Mouse (Mus musculus) kidney, adult 11 months (tissue): ENCODE results near the gene Hes5.

Experiments used
- DNase-seq: peaks from one replicate; pipeline ENCODE4 v3.0.0; 2022

Gene Hes5

DNA sequence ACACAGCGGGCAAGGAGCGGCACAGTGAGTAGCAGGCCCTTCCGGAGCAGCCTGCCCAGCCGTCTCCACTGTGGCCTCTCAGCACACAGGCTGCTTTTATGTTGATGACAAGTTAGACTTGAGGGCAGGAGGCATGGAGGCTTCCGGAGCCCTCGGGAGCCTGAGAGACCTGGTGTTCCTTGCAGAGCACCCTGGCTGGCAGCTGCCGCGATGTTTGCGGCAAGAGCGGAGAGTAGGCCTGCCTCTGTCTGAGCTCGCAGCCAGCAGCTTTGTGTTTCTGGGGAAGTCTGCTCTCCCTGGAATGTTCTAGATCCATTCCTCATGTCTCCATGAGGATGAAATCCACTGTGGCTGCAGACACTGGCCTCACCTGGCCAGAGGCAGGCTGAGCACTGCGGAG is 11.8 kb downstream of the Hes5 start:
- DNase-seq: no peak

DNA sequence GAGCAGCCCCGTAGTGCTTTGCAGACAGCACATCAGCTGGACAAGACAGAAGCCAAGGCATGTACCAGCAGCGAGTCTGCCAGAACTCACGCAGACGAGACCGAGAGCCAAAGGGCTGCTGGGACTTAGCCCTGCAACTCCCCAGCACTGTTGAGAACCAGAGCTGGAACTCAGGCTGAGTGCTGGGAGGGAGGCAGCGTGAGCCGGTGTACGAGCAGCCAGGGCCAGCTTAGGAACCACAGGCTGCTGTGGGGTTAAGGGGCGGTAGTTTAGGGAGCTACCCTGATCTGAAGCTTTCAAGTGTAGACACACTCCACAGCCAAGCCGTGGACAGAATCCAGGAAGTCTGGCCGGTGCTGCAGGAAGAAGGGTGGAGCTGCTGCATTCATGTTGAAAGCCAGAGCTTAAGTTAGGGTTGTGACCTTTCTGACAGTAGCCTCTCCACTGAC is 13.5 kb downstream of the Hes5 start:
- DNase-seq: no peak

DNA sequence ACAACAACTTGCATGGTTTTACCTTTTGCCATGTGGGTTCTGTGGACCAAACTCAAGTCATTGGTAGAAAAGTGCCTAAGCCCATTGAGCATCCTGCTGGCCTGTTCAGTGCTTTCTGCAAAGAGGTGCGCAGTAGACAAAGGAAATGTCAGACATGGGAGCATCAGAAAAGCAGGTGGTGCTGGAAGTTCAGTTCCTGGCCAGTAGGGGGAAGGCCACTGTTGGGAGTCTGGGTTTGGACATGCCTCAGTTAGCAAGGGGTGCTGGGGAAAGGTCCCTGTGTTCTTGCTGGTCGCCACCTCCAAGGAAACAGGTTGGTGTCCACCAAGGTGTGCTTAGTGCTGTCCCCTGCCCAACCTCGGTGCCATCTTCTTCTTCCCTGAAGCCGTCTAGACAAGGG is 19.4 kb downstream of the Hes5 start:
- no peak for DNase-seq

DNA sequence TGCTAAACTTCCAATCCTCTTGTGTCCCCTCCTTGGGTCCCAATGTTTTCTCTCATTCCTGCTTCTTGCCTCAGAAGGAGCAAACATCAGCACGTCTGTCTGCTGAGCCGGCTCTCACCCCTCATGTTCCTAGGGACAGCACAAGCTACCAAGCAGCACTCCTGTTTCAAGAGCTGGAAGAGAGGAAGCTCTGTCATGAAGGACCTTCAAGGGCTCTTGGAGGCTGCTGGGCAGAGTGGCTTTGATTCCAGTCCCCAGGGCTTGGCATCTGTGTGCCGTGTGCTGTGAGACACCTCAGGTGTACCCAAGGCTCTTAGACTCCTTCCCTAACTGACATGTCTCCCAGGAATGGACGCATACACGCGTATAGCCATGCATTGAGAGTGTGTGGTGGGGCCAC is 20.4 kb downstream of the Hes5 start:
- DNase-seq: no peak

DNA sequence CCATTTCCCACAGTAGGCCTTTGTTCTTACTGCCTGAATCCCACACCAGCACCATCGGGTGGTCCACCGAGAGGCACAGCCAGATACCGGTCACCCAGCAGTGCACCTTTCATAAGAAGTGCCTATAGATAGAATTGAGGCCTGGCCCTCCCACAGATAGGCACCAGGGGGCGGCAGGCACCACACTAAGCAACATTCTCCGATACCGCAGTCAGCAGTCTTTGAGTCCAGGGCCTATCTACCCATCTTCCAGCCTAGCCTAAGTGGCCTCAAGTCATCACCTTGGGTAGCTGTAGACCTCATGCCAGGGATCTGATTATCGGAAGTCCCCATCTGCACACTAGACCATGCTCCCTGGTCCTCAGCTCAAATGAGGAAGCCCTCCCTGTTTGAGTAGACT is 20.8 kb downstream of the Hes5 start:
- no peak for DNase-seq

DNA sequence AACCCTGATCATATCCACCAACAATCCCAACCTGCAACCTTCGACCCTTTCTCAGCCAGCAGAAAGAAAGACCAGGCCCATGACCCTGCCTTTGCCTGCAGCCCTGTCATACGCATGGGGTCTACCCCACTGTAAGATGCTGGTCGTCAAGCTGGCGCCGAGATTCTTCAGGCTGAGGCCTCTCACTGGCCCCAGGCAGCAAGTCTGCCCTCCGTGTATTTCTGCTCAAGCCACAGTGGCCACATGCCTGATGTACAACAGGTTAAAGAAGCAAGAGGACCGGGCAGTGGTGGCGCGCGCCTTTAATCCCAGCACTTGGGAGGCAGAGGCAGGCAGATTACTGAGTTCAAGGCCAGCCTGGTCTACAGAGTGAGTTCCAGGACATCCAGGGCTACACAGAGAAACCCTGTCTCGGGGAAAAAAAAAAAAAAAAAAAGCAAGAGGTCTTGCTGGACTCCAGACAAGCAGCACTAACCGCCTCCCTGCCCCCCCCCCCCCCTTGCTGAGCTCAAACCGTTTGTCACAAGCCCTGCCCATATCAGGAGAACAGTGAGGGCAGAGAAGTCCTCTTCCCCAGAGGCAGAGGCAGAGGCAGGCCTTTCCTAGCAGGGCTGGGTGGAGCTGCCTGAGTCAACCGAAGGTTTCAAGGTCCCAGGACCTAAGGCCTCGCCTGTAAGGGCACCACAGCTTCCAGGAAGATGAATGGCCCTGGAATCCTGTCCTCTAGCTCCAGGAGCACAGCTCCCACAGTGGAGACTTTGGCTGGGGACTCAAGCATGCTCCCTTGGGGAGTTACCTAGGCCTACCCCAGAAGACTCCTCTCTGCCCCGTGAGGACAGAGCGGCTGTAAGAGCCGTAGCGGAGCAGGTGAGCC is 21.8 kb downstream of the Hes5 start:
- no peak for DNase-seq

DNA sequence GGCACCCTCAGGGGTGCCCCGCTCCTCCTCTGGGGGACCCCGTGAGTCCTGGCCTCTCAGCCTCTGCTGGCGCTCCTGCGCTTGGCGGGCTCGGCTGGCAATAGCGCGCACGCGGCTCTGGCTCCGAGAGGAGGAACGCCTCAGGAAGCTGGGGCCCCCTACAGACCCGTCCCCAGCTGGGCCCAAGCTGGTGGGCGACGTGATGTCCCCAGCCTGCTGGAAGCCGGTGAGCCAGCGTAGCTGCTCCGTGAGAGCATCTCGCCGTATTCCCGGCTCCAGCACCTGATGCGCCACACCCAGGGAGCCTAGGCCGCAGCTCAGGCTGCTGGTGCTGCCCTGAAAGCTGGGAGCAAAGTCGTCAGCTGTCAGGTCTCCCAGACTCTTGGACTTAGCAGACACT is 23.0 kb downstream of the Hes5 start:
- DNase-seq: no peak

DNA sequence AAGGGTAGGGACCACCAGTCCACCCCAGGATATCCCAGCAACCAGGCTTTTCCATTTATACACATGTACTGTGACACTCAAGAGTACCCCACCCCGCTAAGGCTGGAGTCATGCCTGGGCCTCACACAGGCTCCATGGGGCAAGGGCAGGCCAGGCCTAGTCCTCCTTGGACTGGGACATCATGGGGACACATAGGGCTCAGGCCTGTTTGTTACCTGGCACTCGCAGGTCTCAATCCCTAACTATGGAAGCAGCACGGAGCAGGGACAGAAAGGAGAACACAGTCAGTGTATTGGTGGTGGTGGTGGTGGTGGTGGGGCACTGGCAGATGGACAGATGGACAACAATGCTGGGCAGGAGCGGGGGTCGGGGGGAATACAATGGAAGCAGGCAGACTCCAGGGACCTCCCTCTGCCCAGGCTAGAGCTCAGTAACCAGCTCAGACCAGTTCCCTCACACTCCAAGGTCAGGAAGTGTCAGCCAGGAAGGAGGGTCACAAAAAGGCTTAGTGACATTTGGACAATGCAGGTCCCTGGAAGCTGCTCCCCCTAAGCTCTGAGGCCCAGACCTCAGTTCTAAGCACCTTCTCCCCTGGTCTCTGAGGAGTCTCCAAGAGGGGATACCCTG is 24.5 kb downstream of the Hes5 start:
- DNase-seq: no peak

DNA sequence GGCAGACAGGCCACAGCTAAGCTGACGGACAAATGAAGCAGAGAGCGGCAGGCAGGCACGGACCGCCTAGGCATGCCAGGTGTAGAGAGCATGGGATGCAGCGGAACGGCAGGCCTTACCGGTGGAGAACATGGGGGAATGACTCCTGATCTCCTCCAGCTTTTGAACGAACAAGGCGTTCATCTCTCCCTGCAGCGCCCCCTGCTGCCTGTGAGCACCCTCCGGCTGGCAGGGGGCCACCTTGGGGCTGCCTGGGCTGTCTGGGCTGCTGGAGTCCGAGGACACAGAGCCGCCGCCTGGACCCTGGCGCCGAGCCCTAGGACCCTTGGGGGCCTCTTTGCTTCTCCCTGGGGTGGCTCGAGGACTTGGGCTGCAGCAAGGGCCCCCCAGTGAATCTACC is 25.4 kb downstream of the Hes5 start:
- peak; percentile 43 for DNase-seq

DNA sequence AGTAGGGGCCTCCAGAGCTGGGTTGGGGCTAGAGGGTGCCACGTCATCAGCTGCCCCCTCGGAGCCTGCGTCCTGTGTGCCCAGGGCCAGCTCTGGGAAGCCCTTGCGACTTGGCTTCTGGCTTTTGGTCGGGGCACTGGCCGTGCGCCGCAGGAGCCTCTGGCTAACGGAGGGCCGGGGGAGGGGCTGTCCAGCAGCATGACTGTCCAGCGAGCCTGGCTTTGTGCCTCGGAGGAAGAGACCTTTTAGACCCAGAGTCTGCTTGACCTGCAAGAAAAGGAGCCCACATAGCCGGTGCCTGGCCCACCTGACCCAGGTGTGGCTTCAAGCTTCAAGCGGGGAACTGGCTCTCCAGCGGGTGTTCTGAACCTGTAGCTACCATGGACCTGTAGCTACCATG is 26.0 kb downstream of the Hes5 start:
- no peak for DNase-seq

DNA sequence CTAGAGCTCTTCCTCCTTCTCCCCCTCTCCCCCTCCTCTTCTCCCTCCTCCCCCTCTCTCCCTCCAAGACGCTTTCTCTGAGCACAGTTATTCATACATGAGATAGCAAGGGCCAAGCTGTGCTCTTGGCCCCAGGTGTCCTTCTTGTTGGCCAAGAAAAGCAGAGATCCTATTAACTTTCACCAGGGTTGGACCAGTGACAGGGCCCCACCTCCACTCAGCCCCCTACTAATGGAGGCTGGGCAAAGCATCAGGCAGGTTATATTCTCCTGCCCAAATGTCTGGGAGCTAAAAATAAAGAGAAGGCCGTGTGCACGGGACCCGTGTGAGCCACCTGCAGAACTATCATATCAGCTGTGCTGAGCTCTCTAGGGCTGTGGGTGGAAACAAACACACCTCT is 34.2 kb downstream of the Hes5 start:
- DNase-seq: no peak

DNA sequence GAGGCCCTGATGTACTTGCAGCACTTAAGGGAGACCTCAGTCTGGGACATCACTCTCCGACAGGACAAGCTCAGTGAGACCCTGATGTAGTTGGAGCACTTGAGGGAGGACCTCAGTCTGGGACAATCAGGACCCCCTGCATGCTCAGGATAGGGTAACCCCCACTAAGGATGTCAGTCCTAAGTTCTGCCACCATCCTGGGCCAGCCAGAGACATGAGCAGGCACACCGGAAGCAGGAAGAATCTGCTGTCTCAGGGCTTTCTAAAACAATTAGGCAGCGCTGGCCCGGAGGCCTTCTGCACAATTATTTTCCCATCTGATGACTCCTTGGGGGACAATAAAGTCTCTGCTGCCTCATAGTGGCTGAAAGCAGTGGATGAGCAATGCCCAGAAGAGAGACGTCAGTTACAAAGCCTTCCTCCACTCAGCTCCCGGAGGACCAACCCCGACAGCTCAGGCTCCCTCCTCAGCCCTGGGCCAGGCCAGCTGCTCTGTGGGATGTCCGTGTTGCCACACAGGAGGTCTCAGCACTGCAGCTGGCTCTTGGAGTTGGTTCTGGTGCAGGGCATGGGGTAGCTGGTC is 35.9 kb downstream of the Hes5 start:
- peak; percentile 19 for DNase-seq

DNA sequence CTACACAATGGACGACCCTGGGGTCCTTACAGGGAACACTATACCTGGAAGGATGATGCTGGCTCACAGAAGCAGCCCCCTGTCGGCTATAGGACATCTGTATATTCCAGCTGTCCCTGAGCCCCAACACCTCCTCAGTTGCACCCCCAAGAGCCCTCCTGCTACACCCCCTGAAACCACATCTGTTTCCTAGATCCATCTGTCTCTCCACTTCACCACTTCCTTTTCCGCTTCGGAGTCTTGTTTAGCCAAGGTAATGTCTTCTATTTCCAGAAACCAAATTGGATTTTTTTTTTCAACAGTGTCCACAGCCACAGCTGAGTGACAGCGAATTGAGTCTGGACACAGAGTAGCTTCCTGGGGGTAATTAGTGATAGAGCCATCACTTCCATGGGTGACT is 38.7 kb downstream of the Hes5 start:
- no peak for DNase-seq

DNA sequence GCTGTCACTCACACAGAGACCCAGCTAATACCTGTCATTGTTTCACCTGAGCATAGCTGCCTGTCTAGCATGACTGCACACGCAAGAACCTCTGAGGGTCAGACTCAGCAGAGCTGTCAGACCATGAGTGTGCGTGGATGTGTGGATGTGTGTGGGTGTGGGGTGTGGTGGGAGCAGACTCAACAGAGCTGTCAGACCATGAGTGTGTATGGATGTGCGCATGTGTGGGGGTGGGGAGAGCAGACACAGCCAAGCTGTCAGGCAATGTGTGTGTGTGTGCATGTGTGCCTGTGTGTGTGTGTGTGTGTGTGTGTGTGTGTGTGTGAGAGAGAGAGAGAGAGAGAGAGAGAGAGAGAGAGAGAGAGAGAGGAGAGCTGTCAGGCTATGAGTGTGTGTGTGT is 44.6 kb downstream of the Hes5 start:
- no peak for DNase-seq

DNA sequence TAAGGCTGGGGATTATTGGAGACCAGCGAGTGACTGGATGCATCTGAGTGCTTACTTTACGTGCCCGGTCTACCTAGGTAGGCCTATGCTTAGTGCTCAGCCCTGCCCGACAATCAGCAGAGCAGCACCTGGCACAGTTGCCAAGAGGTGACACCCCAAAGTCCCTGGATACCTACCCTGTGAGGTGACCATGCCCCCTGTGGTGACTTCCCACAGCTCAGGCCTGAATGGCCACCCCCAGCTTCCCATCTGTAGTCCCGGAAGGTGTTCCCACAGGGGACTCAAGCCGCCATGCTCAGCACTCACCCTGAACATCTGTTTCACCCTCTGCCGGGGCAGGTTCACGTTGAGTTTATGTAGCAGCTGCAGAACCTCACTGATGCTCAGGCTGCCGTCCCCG is 45.6 kb downstream of the Hes5 start:
- no peak for DNase-seq

DNA sequence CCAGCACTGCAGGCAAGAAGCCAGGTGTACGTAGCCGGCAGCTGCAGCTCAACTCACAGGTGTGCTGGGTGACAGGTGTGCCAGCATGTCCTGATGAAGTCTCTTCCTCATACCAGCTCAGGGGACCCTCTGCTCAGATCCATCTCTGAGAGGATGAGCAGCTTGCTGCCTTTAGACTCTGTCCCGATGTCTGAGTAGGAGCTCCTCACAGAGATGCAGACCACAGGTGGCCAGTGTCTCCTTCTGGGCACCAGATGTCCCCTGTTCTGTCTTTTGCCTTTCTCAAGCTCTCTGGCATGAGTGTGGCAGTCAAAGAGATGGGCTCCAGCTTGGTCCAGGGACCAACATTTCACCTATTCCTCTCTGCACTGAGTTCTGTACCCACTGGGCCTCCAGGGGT is 46.9 kb downstream of the Hes5 start:
- no peak for DNase-seq

DNA sequence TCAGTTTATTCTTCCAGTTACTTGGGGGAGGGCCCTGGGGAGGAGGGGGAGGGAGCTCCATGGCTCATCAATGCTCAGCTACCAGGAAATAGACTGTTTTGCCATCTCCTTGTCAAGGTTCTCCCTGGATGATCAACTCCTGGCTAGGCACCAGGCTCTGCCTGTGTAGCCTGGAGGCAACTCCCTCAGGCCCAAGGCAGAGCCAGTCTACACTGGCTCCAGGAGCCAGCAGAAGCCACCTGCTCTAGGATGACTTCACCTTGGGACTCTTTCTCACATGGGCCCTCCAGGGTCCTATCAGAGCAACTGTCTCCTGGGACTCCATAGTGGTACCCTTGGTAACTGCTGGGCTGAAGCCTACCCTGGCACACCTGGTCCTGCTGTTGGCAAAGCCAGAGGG is 47.4 kb downstream of the Hes5 start:
- DNase-seq: no peak

DNA sequence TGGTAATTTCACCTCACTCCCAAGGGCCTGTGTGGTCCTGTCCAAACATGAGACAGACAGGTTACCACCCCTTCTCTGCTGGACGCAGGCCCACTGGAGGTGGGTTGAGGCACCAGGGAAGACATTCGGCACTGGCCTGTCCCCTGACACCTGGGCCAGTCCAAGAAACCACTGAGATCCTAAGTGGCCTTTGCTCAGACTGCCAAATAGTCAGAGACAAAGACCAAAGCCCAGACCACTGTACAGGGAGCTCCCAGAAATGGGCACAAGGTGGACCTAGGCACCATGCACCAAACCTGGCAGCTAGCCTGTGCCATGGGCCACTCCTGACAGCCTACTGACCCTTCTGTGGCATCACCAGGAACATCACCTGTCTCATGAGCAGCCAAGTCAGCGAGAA is 48.5 kb downstream of the Hes5 start:
- DNase-seq: no peak

DNA sequence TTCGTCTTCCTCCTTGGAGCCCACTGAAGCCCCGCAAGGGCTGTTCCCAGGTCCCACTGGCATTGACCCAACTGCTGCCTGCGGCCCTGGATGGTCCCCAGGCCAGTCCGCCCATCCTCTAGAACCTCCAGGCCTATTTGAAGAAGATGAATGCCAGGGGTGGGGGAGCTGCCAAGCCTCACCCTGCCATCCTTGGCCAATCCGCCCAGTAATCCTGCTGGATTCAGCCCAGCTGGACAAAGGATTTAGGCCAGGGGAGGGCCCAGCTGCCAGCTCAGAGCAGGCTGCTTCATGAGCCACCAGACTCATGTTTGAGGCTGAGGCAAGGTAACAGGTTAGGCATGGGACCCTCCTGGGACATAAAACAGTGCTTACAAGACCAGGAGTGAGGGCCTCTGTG is 50.1 kb downstream of the Hes5 start:
- DNase-seq: no peak

DNA sequence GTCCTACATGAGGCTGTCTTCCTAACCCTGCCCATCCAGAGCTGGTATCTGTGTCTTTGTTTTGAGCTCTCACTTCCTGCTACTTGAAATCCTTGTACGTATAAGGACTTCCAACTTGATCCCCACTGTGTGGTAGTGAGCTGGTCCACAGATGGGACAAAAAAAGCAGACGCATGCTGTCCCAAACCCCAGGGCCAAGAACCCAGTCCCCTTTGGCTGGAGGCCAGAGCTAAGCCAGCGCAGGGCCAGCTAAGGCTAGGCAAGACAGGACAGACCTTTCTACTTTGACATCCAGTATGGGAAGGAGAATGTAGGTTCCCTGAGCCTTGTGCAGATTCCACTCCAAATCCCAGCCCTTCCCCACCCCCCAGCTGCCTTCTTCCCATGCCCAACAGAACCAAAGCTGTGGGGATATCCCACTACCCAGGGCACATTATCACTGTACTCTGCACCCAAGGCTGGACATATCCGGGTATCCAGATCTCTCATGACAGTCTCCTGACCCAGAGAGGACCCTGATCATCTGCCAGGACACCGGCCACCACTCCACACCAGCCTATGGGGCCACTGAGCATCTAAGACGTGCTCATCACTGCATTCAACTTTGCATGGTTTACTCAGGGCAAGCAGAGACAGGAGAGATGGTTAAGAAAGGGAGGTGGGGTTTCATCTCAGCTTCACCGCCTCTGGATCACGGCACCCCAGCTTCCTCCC is 50.7 kb downstream of the Hes5 start:
- DNase-seq: no peak
